Mouse (Mus musculus): Measurements from ENCODE around the gene Plxna4.

DNA sequence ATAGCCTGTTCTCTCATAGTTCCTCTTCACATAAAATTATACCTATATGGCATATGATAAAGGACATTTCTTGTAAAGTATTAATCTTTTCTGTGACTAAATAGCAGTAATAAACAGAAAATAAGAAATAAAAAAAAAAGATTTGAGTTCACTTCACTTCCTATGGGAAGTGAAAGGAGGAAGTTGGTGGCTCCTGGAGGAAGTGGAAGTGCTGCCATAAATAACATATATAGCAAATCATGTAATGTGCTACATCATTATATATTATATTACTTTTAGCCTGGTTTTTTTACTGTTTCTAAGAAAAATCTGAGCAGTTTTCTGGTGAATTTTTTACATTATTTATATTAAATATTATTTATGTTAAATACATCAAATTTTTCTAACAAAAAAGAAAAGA, 22.7 kb upstream of the Plxna4 start:
- TF ChIP-seq EP300 (IDR thresholded peaks at IDR 0.05; ENCODE audit: low read length), result no peak
- no peak for TF ChIP-seq ZKSCAN1 (IDR thresholded peaks at IDR 0.05; ENCODE audit: borderline replicate concordance, low read depth, low read length)
